Mouse (Mus musculus) embryonic fibroblast, embryonic 13.5 days (primary cell): ENCODE results near the gene Rhoc. TPM values are rescaled to one million over a fixed set of nuclear protein-coding genes. Genes with fewer than 3 reads are reported as not detected.

ENCODE experiments used
- H3K27ac ChIP-seq: 2 replicates; pipeline ENCODE4 v1.5.1; 2012; ENCODE audit warnings: low read length, control low read depth, inconsistent platforms; ENCODE audit not compliant: insufficient read depth
- H3K4me1 ChIP-seq: 2 replicates; pipeline ENCODE4 v1.6.1; 2011; ENCODE audit warnings: low read length; ENCODE audit not compliant: control insufficient read depth, insufficient read depth
- H3K4me3 ChIP-seq: 2 replicates; pipeline ENCODE4 v1.5.1; 2011; ENCODE audit warnings: mild to moderate bottlenecking, control low read depth, low read length; ENCODE audit not compliant: insufficient read depth
- CTCF ChIP-seq: IDR thresholded peaks from 2 replicates; pipeline ENCODE4 v1.5.1; 2011; ENCODE audit warnings: mild to moderate bottlenecking, control low read depth, low read length, moderate library complexity, borderline replicate concordance; ENCODE audit not compliant: insufficient read depth
- POLR2A ChIP-seq: IDR thresholded peaks from 2 replicates; pipeline ENCODE4 v1.6.1; 2011; ENCODE audit warnings: low read depth, mild to moderate bottlenecking, control low read depth, low read length, moderate library complexity
- polyA plus RNA-seq: library from polyadenylated mRNA; stranded (reverse); fragments of >200 nt; gene quantifications from 2 replicates; pipeline ENCODE4 v1.2.4, GENCODE M21; 2011; ENCODE audit warnings: low read depth; ENCODE audit not compliant: missing spikeins, insufficient read length

Gene Rhoc
- polyA plus RNA-seq, 1 experiment, result 439 TPM

DNA sequence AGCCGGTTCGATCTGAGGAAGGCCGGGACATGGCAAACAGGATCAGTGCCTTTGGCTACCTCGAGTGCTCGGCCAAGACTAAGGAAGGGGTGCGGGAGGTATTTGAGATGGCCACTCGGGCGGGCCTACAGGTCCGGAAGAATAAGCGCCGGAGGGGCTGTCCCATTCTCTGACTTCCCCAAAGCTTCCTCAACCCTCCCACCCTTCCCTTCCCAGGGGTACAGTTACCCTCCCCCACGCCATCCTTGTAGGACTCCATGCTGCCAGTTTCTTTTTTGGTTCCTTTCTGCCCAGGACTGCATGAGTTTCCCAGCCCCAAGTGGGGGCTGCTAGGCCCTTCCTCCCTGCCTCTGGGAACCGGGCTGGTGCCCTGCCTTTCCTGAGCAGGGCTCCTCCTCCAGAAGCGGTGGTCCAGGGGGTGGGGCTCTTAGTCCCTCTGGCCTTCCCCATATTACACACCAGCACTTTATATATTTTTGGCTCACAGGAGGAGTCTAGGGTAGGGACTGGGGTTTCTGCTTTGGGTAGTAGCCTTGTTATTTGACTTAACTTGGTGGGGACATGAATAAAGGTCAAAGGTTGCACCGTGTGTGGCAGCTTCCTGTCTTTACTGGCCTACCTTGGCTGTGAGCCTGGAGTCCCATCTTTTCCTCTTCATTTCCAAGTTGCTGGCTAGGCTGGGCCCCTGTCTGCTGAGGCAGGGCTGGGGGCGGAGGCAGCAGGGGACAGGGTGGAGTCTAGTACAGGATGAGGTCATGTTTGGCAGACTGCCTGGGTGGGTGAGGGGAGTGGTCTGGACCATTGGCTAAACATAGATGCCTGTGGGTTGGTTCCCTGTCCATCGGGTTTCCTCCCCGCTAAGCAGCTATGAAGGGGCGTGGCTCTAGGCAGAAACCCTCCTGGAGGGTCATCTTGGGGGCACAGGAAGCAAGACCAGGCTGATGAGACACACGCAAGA lies 6.0 kb downstream of the Rhoc start:
- TF ChIP-seq CTCF (no peak), POLR2A (no peak)
- H3K4me1 ChIP-seq, result peaks cover 22% of the 10 kb centered on the region
- no peak overlapping the region for H3K4me3 ChIP-seq
- H3K27ac ChIP-seq, result peak overlapping the region; percentile 29; the same call in 1 of the 2 replicates

DNA sequence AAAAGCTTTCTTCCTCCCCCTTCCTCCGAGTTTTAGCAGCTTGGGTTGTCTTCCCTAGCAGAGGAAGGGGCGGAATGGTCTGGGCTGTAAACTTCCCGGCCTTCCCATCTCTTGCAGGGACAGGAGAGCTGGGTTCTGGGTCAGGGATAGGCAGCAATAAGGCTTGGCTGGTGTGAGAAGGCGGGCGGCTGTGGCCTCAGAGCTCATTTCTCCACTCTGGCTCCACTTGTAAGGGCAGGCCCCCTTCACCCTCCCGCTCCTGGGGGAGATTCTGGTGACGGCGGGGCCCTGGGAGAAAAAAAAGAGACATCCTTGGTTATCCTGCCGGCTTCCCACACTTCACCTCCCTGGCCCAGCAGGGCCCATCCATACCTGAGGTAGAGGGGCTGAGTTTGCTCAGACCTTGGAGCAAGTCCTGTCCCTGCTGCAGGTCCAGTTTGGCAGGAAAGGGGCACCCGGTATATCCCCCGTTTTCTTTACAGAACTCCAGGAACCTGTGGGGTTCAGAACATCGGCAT lies 6.8 kb downstream of the Rhoc start:
- peak overlapping the region; percentile 29; the same call in 1 of the 2 replicates for H3K27ac ChIP-seq
- peaks cover 22% of the 10 kb centered on the region for H3K4me1 ChIP-seq
- TF ChIP-seq CTCF (no peak), POLR2A (no peak)
- H3K4me3 ChIP-seq, result no peak overlapping the region

DNA sequence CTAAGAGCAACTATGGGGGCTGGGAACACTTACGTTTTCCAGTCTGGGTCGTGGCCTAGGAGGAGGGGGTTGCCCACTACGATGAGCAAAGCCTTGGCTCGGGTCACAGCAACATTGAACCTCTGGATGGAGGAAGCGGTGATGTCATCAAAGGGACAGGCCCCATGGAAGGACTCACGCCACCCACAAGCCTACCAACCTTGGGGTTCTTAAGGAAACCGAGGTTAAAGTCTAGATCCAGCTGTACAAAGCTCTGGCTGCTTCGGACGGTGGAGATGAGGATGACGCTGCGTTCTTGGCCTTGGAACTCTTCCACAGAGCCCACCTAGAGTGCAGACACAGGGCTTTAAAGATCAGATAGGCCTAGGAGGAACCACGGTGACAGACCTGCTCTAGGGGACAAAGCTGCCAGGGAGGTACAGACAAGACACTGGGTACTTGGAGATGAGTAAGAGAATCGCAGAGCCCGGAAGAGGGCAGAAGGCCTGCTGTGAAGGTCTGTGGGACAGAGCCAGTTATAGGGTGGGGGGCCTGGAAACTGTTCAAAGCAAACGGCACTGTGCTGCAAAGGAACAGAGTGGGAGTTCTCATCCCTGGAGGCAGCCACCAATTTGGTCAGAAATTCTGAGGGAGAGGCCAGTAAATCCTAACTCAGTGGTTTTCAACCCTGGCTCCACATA lies 7.6 kb downstream of the Rhoc start:
- TF ChIP-seq POLR2A (no peak), CTCF (no peak)
- Histone ChIP-seq H3K4me1 (peaks cover 22% of the 10 kb centered on the region), H3K4me3 (no peak overlapping the region), H3K27ac (no peak overlapping the region)

DNA sequence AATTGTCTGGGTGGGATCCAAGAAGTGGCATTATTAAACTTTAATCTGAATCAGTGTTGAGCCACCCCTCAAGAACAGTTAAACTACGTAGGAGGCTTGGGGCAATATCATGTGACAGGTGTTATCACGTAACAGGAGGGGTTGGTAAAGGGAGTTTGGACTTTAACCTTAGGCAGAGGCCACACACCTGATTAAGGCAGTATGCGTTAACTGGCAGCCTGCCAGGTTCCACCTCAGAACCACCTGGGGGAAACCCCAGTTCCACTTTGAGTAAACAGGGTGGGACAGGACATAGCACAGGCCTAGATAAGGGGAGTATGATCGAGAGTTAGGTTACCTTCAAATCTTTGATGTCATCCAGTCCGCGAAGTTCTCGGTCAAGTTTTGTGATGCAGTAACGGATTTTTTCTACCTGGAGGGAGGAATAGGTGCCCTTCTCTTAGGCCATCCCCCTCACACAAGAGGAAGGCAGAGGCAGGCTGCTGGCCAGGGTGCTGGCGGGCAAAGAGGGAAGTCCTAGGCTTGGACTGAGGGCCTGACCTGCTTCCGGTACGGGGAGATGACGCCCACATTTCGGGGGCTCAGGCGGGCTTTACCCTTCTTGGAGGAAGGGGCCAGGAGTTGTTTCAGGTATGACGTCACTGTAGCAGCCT lies 8.4 kb downstream of the Rhoc start:
- Histone ChIP-seq H3K4me3 (no peak overlapping the region), H3K27ac (no peak overlapping the region), H3K4me1 (peaks cover 19% of the 10 kb centered on the region)
- TF ChIP-seq POLR2A (0 out of 2 replicates have a peak, but pooled peaks have one; percentile 13), CTCF (no peak)

DNA sequence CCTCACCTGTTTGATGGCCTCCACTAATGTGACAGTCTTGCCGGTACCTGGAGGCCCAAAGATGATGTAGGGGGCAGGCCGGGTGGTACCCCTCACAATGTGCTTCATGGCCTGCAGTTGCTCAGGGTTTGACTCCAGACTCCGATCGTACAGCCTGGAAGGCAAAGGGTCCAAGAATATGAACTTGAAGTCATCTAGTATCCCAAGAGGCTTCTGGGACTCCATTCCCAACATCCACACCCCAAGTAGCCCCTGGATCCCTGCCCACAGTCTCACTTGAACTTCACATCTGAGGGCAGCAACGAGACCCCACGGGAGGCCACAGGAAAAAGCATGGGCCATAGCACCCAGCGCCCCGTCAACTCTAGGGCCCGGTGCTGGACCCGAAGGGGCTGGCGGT lies 12.5 kb downstream of the Rhoc start:
- Histone ChIP-seq H3K27ac (no peak overlapping the region), H3K4me3 (no peak overlapping the region), H3K4me1 (peaks cover 2% of the 10 kb centered on the region; the same call in 1 of the 2 replicates)
- TF ChIP-seq POLR2A (no peak), CTCF (no peak)

DNA sequence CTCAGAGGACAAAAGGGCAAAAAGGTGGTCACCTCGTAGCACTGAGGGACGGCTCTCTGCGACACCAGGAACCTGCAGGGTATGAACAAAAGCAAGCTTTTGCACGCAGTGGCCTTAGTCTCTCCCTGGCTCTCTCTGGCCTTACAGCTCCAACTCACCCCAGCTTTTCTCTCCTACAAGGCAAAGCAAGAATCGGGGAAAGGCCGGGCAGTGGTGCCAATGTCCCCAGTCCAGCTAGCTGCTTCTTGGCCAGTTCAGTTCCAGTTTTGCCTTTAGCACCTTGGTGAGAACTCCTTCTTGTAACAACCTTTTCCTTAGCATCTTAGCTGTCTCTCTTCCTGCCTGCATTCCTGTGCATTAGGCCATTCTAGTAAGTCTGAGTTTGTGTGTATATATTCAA lies 13.3 kb downstream of the Rhoc start:
- no peak overlapping the region for H3K4me3 ChIP-seq
- no peak for TF ChIP-seq POLR2A
- TF ChIP-seq CTCF, result no peak
- H3K27ac ChIP-seq, result no peak overlapping the region
- H3K4me1 ChIP-seq, result no peaks in the 10 kb centered on the region

DNA sequence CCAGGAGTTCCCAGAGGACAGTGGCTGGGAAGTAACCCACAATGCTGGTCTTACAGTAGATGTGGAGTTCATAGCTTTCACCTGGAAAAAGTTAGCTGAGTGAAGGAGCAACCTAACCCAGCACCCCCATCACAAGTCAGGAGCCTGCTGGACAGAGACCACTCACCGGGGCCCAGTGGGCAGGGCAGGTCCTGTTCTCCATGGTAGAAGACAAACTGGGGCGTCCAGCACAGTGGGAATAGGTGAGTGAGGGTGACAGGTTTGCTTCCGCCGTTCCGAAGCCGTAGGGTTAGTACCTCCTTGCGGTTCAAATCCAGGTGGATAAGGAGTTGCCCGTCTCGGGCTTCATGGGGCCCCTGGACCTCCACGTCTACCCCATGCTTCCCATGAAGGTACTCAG lies 16.1 kb downstream of the Rhoc start:
- TF ChIP-seq CTCF (no peak), POLR2A (no peak)
- Histone ChIP-seq H3K27ac (no peak overlapping the region), H3K4me1 (no peaks in the 10 kb centered on the region), H3K4me3 (no peak overlapping the region)

DNA sequence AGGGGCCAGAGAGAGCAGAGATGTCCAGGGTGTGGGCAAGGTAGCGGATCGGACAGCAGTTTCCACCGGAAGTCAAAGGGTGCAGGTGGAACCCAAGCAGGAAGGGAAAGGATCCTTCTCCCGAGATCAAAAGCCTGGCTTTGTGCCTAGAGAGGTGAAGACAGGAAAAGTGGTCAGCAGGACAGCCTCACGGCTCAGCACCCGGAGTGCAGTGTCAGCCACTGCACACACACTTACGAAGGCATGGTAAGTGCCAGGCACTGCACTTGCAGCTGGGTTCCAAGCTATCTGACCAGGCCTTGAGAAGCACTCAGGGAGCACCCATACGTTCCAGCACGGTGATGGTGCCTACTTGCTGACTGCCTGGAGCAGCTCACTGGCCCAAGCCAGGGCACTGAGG lies 17.4 kb downstream of the Rhoc start:
- Histone ChIP-seq H3K4me1 (no peaks in the 10 kb centered on the region), H3K4me3 (no peak overlapping the region), H3K27ac (no peak overlapping the region)
- no peak for TF ChIP-seq POLR2A

DNA sequence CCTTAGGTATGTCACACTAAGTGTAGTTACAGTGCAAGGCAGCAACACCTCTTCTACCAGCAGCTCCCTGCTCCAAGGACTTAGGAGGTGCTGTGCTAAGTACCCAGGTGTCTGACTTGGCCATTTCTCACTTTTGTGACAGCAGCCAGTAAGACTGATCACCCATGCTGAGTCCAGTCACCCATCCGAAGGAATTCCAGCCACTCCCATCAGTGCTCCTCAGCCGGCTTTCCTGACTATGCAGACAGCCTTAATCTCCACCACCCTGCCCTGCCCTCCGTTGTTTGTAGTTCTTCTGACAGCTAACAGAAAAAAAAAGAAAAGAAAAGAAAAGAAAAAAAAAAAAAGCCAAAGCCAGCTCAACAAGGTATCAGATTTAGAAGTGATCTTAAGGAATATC lies 23.6 kb downstream of the Rhoc start:
- TF ChIP-seq POLR2A (no peak), CTCF (no peak)
- Histone ChIP-seq H3K4me3 (no peak overlapping the region), H3K27ac (no peak overlapping the region), H3K4me1 (peaks cover 3% of the 10 kb centered on the region)
